Mouse (Mus musculus) urinary bladder, adult 2 months (tissue): ENCODE data around the gene Gnb1l. TPM values are rescaled to one million over a fixed set of nuclear protein-coding genes. Genes with fewer than 3 reads are reported as not detected.

Source experiments
- DNase-seq: peaks from one replicate; pipeline ENCODE4 v3.0.0; 2022; ENCODE audit warnings: low spot score
- polyA plus RNA-seq: library from polyadenylated mRNA; depleted of rRNA; stranded (reverse); fragments of >200 nt; gene quantifications from 2 replicates; pipeline ENCODE4 v1.2.3, GENCODE M21; 2012

Gnb1l gene
- polyA plus RNA-seq, 1 experiment: 8.4 TPM

DNA sequence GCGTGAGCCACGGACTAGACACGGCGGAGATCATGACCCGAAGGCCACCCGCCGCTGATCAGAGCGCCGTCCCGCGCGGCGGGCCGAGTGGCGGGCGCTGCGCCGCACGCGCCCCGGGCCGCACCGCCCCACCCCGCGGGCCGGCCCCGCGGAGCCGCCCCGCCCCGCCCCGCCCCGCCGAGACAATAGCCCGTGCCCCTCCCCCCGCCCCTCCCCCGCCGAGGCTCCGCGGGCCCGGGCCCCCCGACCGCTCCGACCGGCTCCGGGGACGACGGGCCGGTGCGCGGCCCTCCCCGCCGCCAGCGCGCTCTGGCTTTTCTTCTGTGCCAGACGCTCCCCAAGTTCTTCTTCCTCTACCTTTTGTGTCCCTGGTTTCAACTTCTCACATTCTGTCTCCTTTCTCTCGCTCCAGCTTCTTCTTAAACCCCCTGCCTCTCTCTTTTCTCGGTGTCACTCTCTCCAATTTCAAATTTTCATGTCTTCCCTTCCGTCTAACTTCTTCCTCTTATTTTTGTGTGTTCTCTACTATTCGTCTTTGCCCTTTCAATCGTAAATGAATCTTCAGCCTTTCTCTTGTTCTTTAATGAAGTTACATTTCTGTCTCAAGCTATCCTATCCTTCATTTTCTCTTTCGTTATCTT, 88.5 kb downstream of the Gnb1l start:
- DNase-seq: no peak

DNA sequence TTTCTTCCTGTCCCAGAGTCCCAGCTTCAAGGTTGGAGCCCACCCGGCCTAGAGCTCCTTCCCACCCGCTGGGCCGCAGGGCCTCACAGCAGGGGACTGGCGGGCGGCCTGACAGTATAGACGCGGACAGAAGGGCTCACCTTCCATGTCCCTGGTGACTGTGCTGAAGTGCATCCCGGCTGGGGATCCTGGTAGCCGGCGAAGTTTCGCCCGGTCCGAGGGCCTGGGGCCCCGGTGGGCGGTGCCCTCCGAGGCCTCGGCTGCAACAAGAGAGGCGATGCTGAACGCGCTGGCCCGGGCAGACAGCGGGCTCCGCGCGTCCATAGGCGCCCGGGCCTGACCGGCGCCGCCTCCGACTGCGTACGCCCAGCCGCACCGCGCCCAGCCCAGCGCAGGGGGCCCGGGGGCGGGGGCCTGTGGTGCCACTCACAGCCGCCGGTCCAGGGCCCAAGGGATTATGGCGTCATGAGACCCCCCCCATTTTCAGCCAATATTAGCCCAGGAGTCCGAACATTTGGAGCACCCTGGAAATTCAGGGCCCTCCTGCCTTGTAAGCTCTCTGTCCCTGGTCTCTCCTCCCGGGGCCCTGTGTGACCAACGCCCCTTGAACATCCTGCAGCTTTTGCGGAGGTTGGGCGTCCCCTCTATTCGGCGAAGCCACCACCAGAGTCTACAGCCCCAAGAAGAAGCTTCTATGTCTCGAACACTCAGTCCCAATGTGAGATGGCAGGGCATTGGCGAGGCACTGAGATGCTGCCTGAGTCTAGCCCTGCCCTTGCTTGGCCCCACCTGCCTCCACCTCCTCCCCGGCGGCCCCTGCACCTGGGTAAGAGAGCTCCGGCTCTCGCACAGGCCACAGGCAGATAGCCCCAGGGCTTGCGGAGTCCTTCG, 89.6 kb downstream of the Gnb1l start:
- DNase-seq: no peak

DNA sequence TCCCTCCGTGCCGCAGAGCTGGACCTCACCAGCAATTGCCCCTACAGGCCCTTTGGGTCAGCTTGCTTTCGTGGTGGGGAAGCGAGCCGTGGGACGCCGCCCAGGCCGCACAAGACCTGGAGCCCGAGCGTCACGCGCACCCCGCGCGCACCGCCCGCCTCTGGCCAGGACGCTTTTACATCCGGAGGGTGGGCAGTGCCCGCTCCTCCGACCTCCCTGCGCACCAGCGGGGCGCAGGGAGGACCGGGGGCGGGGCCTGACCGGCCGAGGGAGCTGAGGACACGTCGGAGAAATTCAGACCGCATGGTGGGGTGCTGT, 90.2 kb downstream of the Gnb1l start:
- DNase-seq: no peak

DNA sequence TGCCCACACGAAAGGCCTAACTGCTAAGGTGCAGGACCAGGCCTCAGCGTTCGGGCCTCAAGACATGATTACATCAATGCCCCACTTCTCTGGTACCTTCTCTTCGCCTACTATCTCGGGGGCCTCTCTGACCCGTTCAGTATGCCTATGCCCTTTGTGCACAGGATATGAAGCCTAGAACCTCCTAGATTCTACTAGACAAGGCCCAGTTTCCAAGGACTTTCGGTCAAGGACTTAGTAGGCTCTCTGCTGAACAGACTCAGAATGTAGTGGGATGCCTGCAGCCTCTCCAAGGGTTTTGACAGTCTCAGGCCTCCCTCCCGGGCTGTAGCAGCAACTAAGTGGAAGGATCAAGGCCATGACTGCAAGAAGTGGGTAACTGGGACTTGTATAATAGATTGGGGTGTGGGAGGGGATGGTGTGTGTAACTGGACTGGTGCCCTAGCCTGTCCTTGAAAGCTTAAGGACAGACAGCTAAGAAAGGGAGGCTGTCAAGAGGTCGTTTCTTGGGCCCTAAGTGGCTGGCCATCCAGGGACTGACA, 90.6 kb downstream of the Gnb1l start:
- DNase-seq: no peak

DNA sequence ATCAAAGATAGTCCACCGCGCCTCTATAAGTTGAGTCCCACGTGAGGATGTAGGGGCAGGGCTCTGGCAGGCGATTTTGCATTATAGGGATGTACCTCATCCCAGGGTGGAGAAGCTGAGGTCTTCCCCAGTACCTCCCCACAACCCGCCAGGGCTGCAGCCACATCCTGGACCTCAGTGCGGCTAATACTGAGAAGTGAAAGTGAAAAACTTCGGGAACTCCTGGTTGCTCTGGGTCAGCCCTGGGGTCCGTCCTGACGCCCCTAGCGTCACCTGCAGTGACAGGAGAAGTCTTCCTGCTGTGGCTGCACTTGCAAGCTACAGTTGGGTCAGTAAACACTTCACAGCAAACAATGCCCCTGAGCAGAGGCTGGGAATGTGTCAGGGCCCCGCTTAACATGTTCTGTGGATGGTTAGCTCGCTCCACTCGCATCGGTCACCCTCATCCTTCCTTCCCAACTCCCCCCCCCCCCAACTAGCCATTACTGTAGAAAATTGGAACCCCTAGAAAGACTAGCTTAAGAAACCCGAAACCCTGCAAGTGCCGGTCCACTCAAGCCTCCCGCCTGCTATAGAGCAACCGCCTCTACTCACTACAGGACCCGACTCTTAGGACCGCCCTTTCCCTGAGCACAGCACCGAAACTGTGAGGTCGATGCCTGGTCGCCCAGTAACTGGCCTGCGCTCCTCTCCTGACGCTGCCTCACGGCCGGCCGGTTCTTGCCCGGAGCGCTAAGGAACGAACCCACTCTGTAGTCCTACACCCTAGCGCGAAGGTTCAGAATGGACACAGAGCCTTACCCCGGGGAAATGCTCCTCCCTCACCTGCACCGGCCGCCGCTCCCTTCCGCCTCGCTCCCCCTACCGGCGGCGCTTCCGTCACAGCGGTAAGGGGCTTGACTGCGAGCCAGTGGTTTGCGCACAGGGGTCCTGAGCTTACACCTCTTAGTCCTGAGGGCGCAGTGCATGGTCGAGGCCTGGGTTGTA, 91.6 kb downstream of the Gnb1l start, which contains the start of gene Tbx1:
Gene Tbx1, minus strand, starts transcription at position 868 of the 987 bp plus-strand sequence.
- DNase-seq: no peak

DNA sequence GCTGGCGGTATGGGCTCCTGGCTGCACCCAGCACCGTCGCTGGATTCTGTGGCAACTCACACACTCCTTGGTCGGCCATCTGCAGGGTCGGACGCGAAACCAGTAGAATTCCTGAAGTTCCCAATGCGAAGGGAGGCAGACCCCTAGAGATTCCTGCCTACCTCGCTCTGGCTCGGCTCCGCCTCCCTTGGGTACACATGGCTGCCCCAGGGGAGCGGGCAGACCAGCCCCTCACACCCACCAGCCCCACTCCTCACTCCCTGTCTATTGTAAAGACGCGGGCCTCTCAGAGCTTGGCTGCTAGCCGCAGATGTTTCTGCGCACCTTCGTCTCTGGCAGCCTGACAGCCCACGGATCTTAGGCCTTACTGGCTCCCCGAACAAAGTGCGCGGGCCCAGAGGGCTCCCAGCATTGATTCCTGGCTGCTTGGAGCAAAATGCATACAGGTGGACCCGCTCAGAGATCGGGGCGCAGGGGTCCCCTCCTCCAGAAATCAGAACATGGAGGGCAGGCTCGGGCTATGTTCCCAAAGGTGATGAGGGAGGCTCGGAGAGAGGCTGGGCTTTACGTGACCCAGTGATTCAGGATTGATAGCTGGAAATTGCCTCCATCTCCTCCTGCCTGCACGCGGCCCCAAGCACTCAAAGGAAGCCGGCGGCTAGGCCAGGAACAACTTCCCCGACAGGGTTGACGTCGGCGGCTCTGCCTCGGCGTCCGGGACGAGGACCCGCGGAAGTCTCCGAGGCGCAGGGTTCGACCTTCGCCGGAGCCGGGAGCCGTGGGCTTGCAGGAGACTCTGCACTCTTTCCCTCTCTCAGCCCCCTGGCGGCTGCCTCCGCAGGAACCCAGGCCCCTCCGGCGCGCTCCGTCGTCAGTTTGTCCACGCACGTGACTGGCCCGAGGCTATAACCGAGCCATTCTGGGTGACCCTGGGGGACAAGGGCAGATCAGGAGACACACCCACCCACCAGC, 92.8 kb downstream of the Gnb1l start:
- DNase-seq: no peak

DNA sequence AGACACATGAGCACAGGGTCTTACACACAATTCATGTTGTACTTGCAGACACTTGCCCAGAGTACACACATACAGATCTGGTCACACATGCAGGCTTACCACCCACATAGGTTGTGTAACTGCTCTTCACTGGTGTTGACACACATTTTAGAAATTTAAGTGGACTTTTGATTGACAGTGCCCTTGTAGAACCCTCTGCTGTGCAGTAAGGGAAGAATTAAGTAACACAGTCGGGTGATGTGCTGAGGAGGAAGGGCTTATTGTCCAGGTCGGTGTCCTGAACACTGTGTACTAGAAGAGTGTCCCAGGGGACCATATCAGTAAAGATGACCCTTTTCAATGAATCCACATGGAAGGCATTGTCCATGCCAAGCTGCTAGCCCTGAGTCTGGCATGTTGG, 95.4 kb downstream of the Gnb1l start:
- no peak for DNase-seq

DNA sequence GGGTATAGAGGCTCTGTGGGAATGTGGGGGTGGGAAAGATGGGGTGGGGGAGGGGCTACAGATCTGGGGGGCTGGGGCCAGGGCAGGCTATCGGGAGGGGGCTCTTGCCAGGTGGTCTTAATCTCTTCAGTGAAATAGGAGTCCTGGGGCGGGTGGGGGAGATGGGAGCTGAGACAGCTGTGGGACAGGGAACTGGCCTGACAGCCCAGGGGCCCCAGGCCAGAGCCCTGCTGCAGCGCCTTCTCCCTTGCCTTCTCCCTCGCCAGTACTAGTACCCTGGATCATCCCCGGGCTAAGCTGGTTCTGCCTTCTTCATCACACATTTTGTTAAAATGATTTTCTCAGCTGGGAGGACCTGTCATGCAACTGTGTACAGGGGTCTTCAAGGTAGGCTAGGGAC, 97.7 kb downstream of the Gnb1l start:
- DNase-seq: no peak

DNA sequence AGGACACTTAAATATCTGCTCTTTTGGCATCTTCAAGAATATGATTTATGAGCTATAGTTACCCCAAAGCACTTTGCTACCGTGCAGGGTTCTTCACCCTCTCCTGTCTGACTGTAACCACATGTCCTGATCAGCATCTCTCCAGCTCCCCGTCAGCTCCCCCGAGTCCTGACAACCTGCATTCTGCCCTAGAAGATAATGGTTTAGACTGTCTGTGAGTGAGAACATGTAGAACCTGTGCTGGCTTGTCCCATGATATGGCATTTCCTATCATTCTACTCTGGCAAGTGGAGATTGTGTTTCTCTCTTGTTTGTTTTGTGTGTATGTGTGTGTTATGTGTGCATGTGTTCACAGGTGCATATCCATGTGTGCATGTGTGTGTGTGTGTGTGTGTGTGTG, 99.5 kb downstream of the Gnb1l start:
- DNase-seq: no peak

DNA sequence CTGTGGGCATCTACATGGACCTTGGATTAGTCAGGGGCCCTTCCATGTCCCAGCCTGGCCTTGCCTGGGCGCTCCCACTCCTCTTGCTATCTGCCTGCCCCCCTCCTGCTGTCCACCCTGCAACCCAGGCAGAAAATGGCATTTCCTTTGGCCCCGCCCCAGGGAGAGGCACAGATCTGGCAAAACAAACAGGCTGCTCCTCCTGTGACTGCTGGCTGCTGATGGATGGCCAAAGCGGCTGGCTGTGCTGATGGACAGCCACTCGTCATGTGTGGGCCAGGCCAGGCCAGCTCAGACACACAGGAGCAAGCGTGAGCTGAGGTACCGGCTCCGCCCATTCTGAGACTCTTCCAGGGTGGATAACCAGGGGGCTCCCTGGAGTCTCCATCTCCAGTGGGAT, 102.9 kb downstream of the Gnb1l start:
- no peak for DNase-seq

DNA sequence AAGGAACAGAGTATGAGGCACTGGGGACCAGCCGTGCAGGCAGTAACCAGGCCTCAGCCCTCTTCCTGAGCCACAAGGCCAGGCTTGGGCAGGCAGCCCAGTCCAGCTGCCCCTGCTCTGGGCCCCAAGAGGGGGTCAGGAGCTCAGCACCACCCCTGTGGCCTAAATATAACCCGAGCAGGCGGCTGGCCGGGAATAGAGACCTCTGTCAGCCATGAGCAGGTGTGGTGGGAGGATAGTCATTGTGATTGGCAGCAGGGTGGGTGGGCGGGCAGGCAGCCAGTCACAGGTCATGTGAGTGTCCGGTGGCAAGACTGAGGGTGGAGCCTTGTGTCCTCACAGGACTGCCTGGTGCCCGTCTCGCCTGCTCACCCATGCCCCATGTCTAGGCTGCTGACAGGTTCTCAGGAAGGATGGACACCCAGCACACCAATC, 105.8 kb downstream of the Gnb1l start:
- DNase-seq: no peak

DNA sequence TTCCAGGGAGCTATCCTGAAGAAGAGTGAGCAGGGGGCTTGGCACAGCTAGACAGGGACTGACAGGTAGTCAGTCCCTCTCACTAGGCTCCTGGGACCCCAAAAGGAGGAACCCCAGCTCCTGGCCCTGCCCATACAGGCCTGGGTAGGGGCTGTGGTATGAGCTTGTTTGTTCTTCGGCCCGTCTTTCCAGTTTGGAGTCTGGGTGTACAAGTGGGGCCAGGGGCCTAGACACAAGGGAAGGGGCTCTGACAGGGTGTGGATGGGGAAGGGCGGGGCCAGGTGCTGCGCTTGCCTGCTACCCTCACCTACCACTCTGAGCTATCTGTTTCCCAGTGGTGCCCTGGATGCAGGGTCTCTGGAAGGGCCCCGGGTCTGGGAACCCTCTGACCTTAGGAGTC, 107.2 kb downstream of the Gnb1l start:
- DNase-seq: no peak

DNA sequence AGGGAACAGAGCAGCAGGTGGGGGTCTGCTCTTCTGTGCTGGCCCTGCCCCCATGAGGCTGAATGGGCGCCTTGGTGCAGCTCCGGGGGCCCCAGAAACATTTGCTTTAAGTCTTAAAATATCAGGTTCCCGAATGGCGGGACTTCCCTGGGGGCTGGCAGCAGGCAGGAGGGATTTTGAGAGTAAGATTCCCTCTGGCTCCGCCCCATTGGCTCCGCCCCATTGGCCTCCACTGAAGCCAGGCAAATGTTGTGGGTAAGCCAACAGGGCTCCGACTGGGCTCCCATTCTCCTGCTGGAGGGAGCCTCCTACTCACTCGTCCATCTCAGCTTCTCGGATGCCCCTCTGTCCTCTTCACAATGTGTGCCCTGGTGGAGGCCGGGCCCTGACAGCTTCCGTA, 109.7 kb downstream of the Gnb1l start:
- DNase-seq: no peak

DNA sequence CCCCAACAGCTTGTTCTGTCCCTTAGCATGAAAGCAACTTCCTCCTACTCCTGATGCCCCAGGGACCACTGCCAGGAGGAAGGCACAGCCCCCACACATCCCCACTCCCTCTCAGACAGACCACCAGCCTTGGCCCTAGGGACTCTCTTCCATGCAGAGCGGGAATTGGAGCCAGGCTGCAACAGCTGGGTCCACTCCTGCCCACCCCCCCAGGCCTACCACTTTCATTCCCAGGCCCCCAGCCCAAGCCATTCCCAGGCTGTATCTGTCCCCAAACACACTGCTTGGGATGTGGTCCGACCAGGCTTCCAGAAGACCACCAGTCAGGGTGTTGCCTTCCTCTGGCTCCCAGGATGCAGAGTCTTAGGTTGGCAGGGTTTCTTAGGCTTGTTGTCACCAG, 110.6 kb downstream of the Gnb1l start:
- DNase-seq: no peak

DNA sequence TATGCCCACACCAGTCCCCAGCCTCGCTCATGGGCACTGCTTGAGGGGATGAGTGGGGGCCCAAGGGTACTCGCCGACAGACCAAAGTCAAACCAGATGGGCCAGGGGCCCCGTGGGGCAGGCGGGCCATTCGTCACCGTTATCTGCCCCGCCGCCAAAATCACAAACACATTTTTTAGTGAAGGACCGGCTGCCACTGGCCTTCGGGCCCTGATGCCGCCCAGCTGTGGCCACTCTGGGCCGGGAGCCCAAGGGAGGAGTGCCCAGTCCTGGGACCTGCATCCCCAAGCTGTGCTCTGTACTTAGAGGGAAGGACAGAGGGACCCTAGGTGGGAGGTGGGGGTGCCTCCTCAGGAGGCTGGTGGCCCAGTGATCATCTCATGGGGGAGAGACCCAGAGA, 113.2 kb downstream of the Gnb1l start:
- DNase-seq: no peak

DNA sequence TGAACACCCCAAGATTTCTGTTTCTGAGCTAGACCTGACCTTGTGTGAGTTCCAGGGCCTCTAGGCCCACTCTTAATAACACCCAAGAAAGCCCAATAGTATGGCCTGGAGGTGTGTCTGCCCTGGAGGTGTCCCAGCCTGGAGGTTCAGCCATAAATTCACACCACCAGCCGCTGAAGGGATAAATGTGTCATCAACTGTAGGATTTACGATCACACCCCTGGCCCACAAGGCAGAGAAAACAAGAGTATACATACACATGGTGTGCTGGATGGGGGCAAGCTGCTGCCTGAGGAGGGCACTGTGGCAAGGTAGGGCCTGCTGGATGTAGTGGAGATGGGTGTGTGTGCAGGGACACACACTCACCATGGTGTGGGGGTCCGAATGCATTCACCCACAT, 114.8 kb downstream of the Gnb1l start:
- no peak for DNase-seq
